Mouse (Mus musculus) thymus, adult 2 months (tissue): ENCODE data around the gene Ampd3. TPM values are rescaled to one million over a fixed set of nuclear protein-coding genes. Genes with fewer than 3 reads are reported as not detected.

Experiments
- DNase-seq: peaks from one replicate; pipeline ENCODE4 v3.0.0; 2021
- H3K27ac ChIP-seq: fragments of 200-500 bp; 2 replicates; pipeline ENCODE4 v1.5.1; 2012; ENCODE audit warnings: low read length, control low read depth; ENCODE audit not compliant: control insufficient read depth, insufficient read depth
- H3K27me3 ChIP-seq: fragments of 200-500 bp; 2 replicates; pipeline ENCODE4 v1.6.1; 2012; ENCODE audit warnings: mild to moderate bottlenecking, low read length, moderate library complexity, mixed read lengths; ENCODE audit not compliant: control insufficient read depth, insufficient read depth
- H3K36me3 ChIP-seq: fragments of 200-500 bp; 2 replicates; pipeline ENCODE4 v1.6.1; 2012; ENCODE audit warnings: mild to moderate bottlenecking, low read length, moderate library complexity; ENCODE audit not compliant: control insufficient read depth, insufficient read depth
- H3K4me1 ChIP-seq: fragments of 200-500 bp; replicated peaks from 2 replicates; pipeline ENCODE4 v1.6.1; 2012; ENCODE audit warnings: low read length; ENCODE audit not compliant: control insufficient read depth, insufficient read depth
- H3K4me3 ChIP-seq: fragments of 200-500 bp; 2 replicates; pipeline ENCODE4 v1.5.1; 2012; ENCODE audit warnings: mild to moderate bottlenecking, low read length, control low read depth, moderate library complexity; ENCODE audit not compliant: control insufficient read depth, insufficient read depth
- CTCF ChIP-seq: fragments of 200-500 bp; IDR thresholded peaks from 2 replicates; pipeline ENCODE4 v1.5.1; 2012; ENCODE audit warnings: mild to moderate bottlenecking, control low read depth, low read length, moderate library complexity, borderline replicate concordance; ENCODE audit not compliant: control insufficient read depth, poor library complexity, insufficient read depth; ENCODE audit errors: extremely low read depth
- POLR2A ChIP-seq: fragments of 200-500 bp; IDR thresholded peaks from 2 replicates; pipeline ENCODE4 v1.6.1; 2012; ENCODE audit warnings: mild to moderate bottlenecking, low read length, control low read depth, moderate library complexity; ENCODE audit not compliant: control insufficient read depth, poor library complexity, insufficient read depth; ENCODE audit errors: extremely low read depth
- WGBS: fragments of 180-500 bp; shearing (Covaris S2); methylation state at CpG from one replicate; pipeline ENCODE4 v1.1.7; 2018; 5-methylcytosine and 5-hydroxymethylcytosine counted together
- polyA plus RNA-seq: library from polyadenylated mRNA; depleted of rRNA; stranded (reverse); fragments of >200 nt; gene quantifications from 2 replicates; pipeline ENCODE4 v1.2.3, GENCODE M21; 2012; rRNA removed

Ampd3 gene
- polyA plus RNA-seq, 1 experiment, result 9.8 TPM

DNA sequence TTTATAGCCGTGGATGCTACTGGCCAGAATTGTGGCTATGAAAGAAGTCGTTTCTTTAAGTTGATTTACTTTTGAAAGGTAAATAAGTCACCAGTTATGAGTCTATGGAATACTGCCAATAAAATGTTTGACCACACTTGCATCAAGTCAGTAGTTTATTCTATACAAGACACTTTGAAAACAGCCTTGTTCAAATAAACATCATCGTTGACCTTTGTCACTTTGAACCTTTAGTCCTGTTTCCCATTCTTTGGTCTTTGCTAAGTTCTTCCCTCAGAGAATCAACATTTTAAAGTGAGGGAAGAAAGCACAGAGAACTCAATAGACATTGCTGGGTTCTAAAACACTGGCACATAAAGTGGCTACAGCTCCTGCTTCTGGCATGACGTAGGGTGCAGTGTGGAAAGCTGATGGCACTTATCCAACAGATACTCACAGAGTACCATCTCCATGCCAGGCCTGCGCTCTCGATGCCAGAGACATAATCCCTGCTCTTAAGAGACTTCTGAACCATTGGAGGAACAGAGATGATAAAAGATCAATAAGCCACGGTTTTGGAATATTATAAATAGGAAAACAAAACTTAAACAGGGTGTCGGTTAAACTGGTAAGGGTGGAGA, 87.0 kb downstream of the Ampd3 start:
- 85% methylated on average over 8 of the region's 8 CpGs for WGBS
- H3K36me3 ChIP-seq, result no peaks in the 10 kb centered on the region
- no peak for DNase-seq
- no peak overlapping the region for H3K27ac ChIP-seq
- H3K27me3 ChIP-seq, result no peaks in the 10 kb centered on the region
- TF ChIP-seq CTCF, result no peak
- TF ChIP-seq POLR2A, result no peak
- H3K4me1 ChIP-seq, result no peaks in the 10 kb centered on the region
- no peak overlapping the region for H3K4me3 ChIP-seq

DNA sequence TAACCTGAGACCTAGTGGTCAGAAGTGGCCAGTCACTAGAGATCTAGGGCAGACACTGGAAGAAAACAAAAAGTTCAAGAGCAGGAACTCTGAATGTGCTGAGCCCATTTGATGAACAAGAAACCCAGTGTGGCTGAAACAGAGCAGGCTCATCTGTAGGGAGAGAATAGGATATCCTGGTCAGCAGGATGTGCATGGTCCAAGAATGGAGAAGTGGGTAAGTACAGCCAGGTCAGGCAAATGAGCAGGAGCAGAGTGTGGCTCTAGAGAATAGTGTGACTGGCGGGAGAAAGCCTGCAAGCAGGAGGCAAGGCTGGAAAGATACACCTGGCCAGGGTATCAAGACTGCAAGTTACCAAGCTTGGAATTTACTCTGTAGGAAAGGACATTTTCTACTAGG, 87.6 kb downstream of the Ampd3 start:
- no peaks in the 10 kb centered on the region for H3K4me1 ChIP-seq
- no peak overlapping the region for H3K4me3 ChIP-seq
- no peaks in the 10 kb centered on the region for H3K36me3 ChIP-seq
- no peak for TF ChIP-seq POLR2A
- no peak for TF ChIP-seq CTCF
- no peak for DNase-seq
- WGBS, result 78% methylated on average over 1 of the region's 1 CpGs
- no peak overlapping the region for H3K27ac ChIP-seq
- H3K27me3 ChIP-seq, result no peaks in the 10 kb centered on the region

DNA sequence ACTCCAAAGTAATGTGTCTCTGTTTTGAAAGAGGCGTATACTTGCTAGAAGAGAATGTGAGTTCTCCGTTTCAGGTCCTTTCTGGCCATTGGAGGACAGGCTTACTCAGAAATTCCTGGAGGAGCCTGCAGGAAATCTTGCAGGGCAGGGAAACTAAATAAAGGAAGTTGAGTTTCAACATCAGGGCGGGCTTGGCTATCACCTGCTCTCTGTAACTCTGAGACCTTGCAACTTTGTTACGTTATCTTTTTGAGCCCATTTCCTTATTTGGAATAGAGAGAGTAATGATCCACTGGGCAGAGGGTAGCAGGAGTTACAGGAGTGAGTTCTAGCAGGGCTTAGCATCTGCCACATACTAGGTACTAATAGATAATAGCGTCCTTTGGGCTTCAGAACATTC, 92.1 kb downstream of the Ampd3 start:
- WGBS, result 54% methylated on average over 5 of the region's 5 CpGs
- no peaks in the 10 kb centered on the region for H3K36me3 ChIP-seq
- H3K27ac ChIP-seq, result no peak overlapping the region
- no peaks in the 10 kb centered on the region for H3K27me3 ChIP-seq
- no peaks in the 10 kb centered on the region for H3K4me1 ChIP-seq
- DNase-seq, result no peak
- no peak for TF ChIP-seq POLR2A
- no peak for TF ChIP-seq CTCF
- H3K4me3 ChIP-seq, result no peak overlapping the region

Other genes with a start within 250 kb of the Ampd3 start
- gene Sbf2, start 153.3 kb upstream of the Ampd3 start, polyA plus RNA-seq, result 6.3 and 8.8 TPM in 2 replicates
- 12.0 and 14.1 TPM in 2 replicates for gene Adm, start 140.5 kb upstream of the Ampd3 start, polyA plus RNA-seq
- 14.8 and 16.6 TPM in 2 replicates for gene Rnf141, start 76.3 kb downstream of the Ampd3 start, polyA plus RNA-seq
- gene Lyve1, start 95.0 kb downstream of the Ampd3 start, polyA plus RNA-seq, result 3.1 and 3.4 TPM in 2 replicates
- 3.2 and 4.2 TPM in 2 replicates for gene Mrvi1, start 214.3 kb downstream of the Ampd3 start, polyA plus RNA-seq